Mouse (Mus musculus) forebrain, embryonic 11.5 days (tissue): Measurements from ENCODE around the gene Gm20388. TPM values are rescaled to one million over a fixed set of nuclear protein-coding genes. Genes with fewer than 3 reads are reported as not detected.
"Not testable (repeated sequence)": the region's sequence is repeated elsewhere in the genome, so short reads cannot be mapped to it uniquely, and the experiment has no call there.

Experiments used
- ATAC-seq: fragments of 200-750 bp; cut with Nextera tagmentation; replicated peaks from 2 replicates; pipeline ENCODE4 v1.8.0; 2017; ENCODE audit warnings: moderate TSS enrichment; ENCODE audit not compliant: low FRiP score
- DNase-seq: peaks from one replicate; pipeline ENCODE4 v3.0.0-alpha.2; 2017; ENCODE audit warnings: low spot score
- H3K27ac ChIP-seq: fragments of 300-500 bp; sonication (generic); 2 replicates; pipeline ENCODE4 v1.5.1; 2014; ENCODE audit warnings: low read depth, low read length
- H3K27me3 ChIP-seq: fragments of 300-500 bp; sonication (generic); 2 replicates; pipeline ENCODE4 v1.6.1; 2014; ENCODE audit warnings: mild to moderate bottlenecking, low read length, mixed read lengths; ENCODE audit not compliant: control insufficient read depth, insufficient read depth
- H3K36me3 ChIP-seq: fragments of 300-500 bp; sonication (generic); 2 replicates; pipeline ENCODE4 v1.6.1; 2014; ENCODE audit warnings: mild to moderate bottlenecking, low read length, moderate library complexity, mixed read lengths; ENCODE audit not compliant: control insufficient read depth, insufficient read depth
- H3K4me1 ChIP-seq: fragments of 300-500 bp; sonication (generic); replicated peaks from 2 replicates; pipeline ENCODE4 v1.6.1; 2014; ENCODE audit warnings: low read length, mixed read lengths; ENCODE audit not compliant: control insufficient read depth, insufficient read depth
- H3K4me2 ChIP-seq: fragments of 300-500 bp; sonication (generic); 2 replicates; pipeline ENCODE4 v1.6.1; 2014; ENCODE audit warnings: low read depth, mild to moderate bottlenecking, low read length, moderate library complexity, mixed read lengths; ENCODE audit not compliant: severe bottlenecking
- H3K4me3 ChIP-seq: fragments of 300-500 bp; sonication (generic); 2 replicates; pipeline ENCODE4 v1.5.1; 2014; ENCODE audit warnings: low read depth, low read length
- H3K9ac ChIP-seq: fragments of 300-500 bp; sonication (generic); 2 replicates; pipeline ENCODE4 v1.6.1; 2014; ENCODE audit warnings: low read length
- H3K9me3 ChIP-seq: fragments of 300-500 bp; sonication (generic); 2 replicates; pipeline ENCODE4 v1.6.1; 2016; ENCODE audit warnings: low read length, mixed read lengths; ENCODE audit not compliant: control insufficient read depth
- WGBS: fragments of 180-500 bp; shearing (Covaris S2); extraction: QIAGEN DNeasy Blood & Tissue Kit; methylation state at CpG from one replicate; pipeline ENCODE4 v1.1.7; 2014; 5-methylcytosine and 5-hydroxymethylcytosine counted together
- polyA plus RNA-seq: library from polyadenylated mRNA; unstranded; fragments of >200 nt; fragmentation: Nextera tagmentation; extraction: Ambion mirVana; gene quantifications from 2 replicates; pipeline ENCODE4 v1.2.1, GENCODE M21; 2014

Gm20388 gene
- polyA plus RNA-seq, 1 experiment from 2014 or later = not detected

DNA sequence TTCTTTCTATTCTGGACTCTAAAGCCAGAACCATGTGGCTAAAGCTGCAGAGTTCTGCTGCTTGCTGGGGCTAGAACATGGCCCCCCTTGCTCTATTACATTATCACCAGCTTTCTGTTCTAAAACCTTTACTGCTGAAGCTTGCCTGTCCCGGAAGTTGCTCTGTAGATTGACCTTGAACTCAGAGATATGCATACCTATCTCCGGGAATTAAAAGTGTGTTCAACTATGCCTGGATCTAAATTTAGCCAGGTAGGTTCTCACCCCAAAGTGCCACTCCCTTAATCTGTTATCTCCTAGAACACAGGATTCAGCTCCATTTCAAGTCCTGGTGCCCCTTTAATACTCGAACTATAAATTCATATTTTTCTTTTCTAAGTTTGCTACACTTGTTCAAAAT lies 4100.9 kb downstream of the Gm20388 start:
- H3K4me2 ChIP-seq = no peak overlapping the region
- H3K4me1 ChIP-seq = no peaks in the 10 kb centered on the region
- ATAC-seq (no peak), DNase-seq (no peak)
- no peaks in the 10 kb centered on the region; the same call in 1 of the 2 replicates for H3K36me3 ChIP-seq
- WGBS = 90% methylated on average over 3 of the region's 3 CpGs
- no peaks in the 10 kb centered on the region for H3K27me3 ChIP-seq
- H3K9ac ChIP-seq = no peak overlapping the region
- H3K4me3 ChIP-seq = no peak overlapping the region
- no peaks in the 10 kb centered on the region for H3K9me3 ChIP-seq
- H3K27ac ChIP-seq = no peak overlapping the region

DNA sequence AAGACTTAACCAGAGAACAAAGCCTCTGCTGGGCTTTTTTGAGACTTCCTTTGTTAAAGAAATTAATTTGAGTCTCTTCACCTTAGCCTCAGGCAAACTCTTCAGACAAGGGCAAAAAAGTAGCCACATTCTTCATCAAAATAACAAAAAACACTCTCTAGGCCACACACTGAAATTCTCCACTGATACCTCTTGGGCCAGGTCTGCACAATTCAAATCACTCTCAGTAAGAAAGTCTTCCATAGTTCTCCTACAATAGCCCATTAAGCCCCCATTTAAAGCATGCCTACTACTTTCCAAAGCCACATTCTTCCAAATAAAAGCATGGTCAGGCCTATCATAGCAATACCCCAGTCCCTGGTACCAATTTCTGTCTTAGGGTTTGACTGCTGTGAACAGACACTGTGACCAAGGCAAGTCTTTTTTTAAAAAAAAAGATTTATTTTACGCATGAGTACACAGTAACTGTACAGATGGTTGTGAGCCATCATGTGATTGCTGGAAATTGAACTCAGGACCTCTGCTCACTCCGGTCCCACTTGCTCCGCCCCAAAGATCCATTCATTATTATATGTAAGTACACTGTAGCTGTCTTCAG lies 4101.4 kb downstream of the Gm20388 start:
- Histone ChIP-seq H3K27me3 (no peaks in the 10 kb centered on the region), H3K36me3 (no peaks in the 10 kb centered on the region; the same call in 1 of the 2 replicates), H3K9ac (no peak overlapping the region), H3K4me1 (no peaks in the 10 kb centered on the region), H3K4me2 (no peak overlapping the region), H3K27ac (no peak overlapping the region), H3K9me3 (no peaks in the 10 kb centered on the region), H3K4me3 (no peak overlapping the region)
- DNase-seq = no peak
- ATAC-seq = no peak
- WGBS = 94% methylated on average over 3 of the region's 3 CpGs

DNA sequence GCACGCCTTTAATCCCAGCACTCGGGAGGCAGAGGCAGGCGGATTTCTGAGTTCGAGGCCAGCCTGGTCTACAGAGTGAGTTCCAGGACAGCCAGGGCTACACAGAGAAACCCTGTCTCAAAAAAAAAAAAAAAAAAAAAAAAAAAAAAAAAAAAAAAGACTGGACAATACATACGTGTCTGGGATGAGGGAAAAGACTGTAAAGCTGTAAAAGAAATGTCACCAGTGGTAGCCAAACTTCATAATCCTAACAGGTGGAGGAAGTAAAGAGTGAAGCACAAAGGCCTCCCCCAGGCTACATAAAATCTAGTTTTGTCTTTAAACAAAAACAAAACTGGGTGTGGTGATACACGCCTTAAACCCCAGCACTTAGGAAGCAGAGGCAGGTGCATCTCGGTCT lies 4103.7 kb downstream of the Gm20388 start:
- not testable (repeated sequence) for ATAC-seq, H3K4me1 ChIP-seq, H3K9ac ChIP-seq, H3K36me3 ChIP-seq, DNase-seq, H3K27ac ChIP-seq, H3K27me3 ChIP-seq, H3K4me3 ChIP-seq, H3K9me3 ChIP-seq, H3K4me2 ChIP-seq
- WGBS = 92% methylated on average over 7 of the region's 7 CpGs

DNA sequence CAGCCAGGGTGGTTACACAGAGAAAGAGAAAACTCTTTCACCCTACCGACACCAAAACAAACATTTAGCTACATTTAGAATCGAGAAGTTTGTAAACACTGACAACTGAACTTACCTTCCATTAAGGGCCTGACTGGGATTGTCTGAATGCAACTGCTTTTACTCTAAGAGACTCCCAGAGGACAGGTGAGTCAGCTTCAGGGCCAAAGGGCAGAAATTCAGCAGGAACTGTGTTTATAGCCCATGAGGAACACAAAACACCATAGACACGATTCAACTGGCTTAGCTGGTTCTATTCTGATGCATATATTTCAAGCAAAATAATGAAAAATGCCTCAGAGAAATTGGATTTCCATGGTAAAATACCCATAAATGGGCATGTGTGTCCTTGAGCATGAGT lies 4104.1 kb downstream of the Gm20388 start:
- WGBS = 88% methylated on average over 3 of the region's 3 CpGs
- Histone ChIP-seq H3K4me3 (no peak overlapping the region), H3K9me3 (no peaks in the 10 kb centered on the region), H3K27me3 (no peaks in the 10 kb centered on the region), H3K9ac (no peak overlapping the region), H3K4me2 (no peak overlapping the region), H3K36me3 (no peaks in the 10 kb centered on the region), H3K4me1 (peaks cover 6% of the 10 kb centered on the region), H3K27ac (no peak overlapping the region)
- no peak for DNase-seq
- ATAC-seq = no peak

DNA sequence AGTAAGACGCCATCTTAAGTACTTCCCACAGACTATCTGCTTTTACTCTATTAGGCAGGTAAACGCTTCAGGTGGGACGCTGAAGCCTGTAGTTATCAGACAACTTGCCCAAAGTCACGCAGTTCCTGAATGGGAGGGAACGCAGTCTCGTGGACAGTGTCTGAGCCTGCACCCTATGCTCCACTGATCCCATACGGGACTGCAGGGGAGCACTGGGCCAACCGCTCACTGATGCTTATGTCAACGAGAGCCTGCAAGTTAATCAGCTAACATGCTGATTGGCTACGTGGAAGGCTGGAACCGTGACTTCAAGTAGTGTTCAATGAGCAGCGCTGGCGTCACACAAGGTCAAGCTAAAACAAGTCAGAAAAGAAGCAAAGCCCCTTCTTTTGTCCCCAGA lies 4109.1 kb downstream of the Gm20388 start:
- H3K9ac ChIP-seq = peak overlapping the region; percentile 82
- no peaks in the 10 kb centered on the region for H3K36me3 ChIP-seq
- DNase-seq (no peak), ATAC-seq (no peak)
- peak overlapping the region; percentile 68 for H3K4me2 ChIP-seq
- no peak overlapping the region for H3K27ac ChIP-seq
- WGBS = 47% methylated on average over 13 of the region's 13 CpGs
- H3K27me3 ChIP-seq = no peaks in the 10 kb centered on the region
- H3K4me3 ChIP-seq = peak overlapping the region; percentile 83
- peaks cover 12% of the 10 kb centered on the region for H3K4me1 ChIP-seq
- H3K9me3 ChIP-seq = no peaks in the 10 kb centered on the region

DNA sequence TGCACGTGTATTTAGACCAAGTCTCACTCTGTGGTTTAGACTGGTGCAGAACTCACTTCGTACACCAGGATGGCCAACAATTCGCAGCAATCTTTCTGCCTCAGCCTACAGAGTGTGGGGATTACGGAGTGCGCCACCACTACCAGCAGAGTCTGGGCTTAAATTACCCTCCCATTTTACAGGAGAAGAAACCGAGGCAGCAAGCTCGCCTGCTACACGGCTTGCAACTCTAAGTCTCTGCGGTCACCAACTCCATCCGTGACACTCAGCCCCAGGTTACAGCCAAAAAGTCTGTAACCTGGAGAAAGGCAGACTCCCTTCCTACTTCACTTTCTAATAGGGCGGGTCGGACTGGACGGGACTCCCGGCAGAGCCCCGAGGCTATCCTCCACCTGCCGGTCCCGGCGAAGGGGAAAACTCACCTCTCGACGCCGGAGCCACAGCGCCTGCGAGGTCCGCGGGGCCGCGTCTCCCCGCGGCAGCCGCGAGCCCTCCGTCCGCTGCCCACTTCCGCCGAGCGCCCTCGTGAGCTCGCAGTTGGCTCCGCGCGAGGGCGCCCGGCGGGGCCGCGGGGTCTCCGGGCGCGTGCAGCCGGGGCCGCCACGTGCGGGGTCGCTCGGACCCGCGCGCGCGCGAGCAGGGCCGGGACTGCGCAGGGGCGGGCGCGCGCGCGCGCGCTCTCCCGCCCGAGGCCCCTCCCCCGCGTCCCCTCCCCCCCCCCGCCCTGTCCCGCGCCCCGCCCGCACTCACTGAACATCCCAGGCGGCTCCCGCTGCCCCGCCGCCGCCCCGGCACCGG lies 4110.0 kb downstream of the Gm20388 start:
- H3K9ac ChIP-seq = peak overlapping the region; percentile 82
- H3K9me3 ChIP-seq = no peaks in the 10 kb centered on the region
- peak overlapping the region; percentile 68 for H3K4me2 ChIP-seq
- H3K4me1 ChIP-seq = peaks cover 12% of the 10 kb centered on the region
- peak overlapping the region; percentile 70 for H3K27ac ChIP-seq
- H3K4me3 ChIP-seq = peak overlapping the region; percentile 83
- DNase-seq = no peak
- no peaks in the 10 kb centered on the region for H3K27me3 ChIP-seq
- ATAC-seq = peak; percentile 80
- no peaks in the 10 kb centered on the region for H3K36me3 ChIP-seq
- WGBS = 1% methylated on average over 45 of the region's 87 CpGs

DNA sequence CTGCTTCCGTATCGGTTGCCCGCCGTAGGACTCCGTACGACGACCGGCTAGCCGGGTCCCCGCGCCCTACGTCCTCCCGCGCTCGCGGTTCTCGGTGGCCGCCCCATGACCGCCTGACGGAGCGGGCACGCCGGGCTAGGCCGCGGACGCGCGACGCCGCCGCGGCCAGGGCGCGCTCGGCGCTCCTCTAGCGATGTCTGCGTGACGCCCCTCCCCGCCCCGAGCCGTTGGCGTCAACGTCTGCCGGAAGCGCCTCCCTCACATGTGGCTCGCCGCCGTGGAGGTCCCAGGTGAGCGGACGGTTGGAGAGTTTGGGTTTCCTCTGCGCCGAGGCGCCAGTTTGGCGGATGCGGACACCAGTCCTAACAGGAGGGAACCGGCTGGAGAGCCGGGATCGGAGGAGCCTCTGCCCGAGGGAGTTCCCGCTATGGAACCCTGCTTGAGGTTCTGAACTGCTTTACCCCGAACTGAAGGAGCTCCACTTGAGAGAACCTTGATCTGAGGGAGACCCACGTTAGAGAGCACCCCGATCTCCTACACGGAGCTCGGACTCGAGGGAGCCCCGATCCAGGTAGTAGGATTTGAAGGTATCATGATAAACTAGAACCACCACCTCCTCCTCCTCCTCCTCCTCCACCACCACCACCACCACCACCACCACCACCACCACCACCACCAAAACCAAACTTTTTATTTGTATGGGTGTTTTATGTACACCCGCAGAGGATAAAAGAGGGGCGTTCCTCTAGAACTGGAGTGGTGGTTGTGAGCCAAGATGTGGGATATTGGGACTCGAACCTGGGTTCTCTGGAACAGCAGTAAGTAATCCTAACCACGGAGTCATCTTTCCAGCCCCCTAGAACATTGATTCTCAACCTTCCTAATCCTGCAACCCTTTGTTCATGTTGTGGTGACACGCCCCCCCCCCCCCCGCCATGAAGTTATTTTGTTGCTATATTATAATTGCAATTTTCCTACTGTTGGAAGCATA lies 4110.9 kb downstream of the Gm20388 start, which contains the start of the genes Taf5l and Urb2:
Taf5l (minus strand) TSS at position 161 of the 991 bp plus-strand sequence.
Urb2 (plus strand) TSS at position 272 of the 991 bp plus-strand sequence.
- peak within 1 kb of the TSS; percentile 68 for H3K4me2 ChIP-seq
- H3K36me3 ChIP-seq = no peaks in the 10 kb centered on the region
- H3K4me3 ChIP-seq = peak within 1 kb of the TSS; percentile 83
- peak within 1 kb of the TSS; percentile 82 for H3K9ac ChIP-seq
- DNase-seq (peak; percentile 96), ATAC-seq (peak; percentile 92)
- under 1% methylated on average over 67 of the region's 74 CpGs for WGBS
- no peaks in the 10 kb centered on the region for H3K9me3 ChIP-seq
- H3K27me3 ChIP-seq = no peaks in the 10 kb centered on the region
- peak within 1 kb of the TSS; percentile 70 for H3K27ac ChIP-seq
- H3K4me1 ChIP-seq = peaks cover 12% of the 10 kb centered on the region

DNA sequence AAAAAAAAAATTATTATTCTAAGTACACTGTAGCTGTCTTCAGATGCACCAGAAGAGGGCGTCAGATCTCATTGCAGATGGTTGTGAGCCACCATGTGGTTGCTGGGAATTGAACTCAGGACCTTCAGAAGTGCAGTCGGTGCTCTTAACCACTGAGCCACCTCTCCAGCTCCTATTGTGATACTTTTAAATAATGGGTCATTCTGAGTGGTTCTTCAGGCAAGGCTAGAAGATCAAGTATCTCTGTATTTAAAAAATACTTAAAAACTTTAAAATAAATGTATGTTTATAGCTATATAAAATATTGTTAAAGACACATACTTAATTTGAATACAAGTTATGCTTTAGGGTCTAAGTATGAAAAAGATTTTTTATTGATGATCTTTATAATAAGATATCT lies 4115.6 kb downstream of the Gm20388 start:
- not testable (repeated sequence) for H3K27ac ChIP-seq, H3K9ac ChIP-seq, DNase-seq, H3K27me3 ChIP-seq, ATAC-seq, H3K9me3 ChIP-seq, H3K4me3 ChIP-seq, H3K4me2 ChIP-seq, H3K36me3 ChIP-seq, H3K4me1 ChIP-seq
- WGBS = 80% methylated on average over 2 of the region's 2 CpGs
